Mouse (Mus musculus) cerebellum, adult 18-20 months (tissue): ENCODE measurements at regions not wholly inside any gene's neighbourhood (a gene's known extent, or its start where the extent isn't known, plus 50 kb on each side); places are given as distances from the start of the nearest gene placed in this dataset.
"Not testable (repeated sequence)": the region's sequence is repeated elsewhere in the genome, so short reads cannot be mapped to it uniquely, and the experiment has no call there.

Experiments
- DNase-seq, 2 experiments: peaks; one replicate each; pipeline ENCODE4 v3.0.0; 2021

DNA sequence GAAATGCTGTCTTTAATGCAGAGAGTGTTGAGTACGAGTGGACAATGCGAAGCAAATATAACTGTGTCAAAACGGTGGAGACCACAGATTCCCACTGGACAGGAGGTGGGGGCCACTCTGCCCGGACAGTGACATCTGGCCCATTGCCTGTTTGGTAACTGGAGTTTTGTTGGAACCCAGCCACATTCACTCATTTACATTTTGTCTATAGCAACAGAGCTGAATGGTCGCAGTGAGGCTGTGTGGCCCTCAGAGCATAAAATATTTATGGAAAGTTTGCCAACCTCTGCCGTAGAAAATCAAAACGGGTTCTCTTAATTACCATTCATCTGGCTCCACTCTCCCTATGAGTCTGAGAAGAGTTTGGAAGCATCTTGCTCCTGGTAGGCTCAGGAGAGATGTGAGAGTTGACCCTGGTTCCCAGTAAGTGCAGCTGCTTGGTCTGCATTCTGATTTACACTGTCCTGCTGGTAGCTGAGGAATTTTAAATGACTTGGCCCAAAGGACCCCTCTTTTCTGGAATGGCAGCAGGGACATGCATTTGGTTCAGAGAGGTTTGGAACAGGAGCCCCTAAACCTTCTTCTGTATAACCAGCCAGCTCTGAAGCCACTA, 187.9 kb upstream of the Pik3r1 start:
- DNase-seq = no peak

DNA sequence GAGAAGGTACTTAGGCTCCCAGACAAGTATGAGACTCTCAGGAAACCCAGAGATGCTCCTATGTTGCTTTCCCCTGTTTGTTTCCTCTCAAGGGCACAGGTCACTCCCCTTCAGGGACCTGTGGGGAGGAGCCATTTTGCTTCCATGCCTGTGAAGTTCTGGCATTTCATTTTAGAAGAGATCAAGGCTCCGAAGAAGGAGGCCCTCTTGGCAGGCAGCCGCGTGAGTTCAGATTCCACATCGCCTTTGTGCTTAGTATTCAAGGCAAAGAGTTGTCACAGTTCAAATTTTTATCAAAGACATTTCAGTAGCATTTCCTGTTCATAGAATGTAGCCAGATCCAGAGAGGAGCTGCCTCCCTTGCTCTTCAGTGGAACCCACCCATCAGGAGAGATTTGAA, 189.8 kb upstream of the Pik3r1 start:
- DNase-seq = no peak

DNA sequence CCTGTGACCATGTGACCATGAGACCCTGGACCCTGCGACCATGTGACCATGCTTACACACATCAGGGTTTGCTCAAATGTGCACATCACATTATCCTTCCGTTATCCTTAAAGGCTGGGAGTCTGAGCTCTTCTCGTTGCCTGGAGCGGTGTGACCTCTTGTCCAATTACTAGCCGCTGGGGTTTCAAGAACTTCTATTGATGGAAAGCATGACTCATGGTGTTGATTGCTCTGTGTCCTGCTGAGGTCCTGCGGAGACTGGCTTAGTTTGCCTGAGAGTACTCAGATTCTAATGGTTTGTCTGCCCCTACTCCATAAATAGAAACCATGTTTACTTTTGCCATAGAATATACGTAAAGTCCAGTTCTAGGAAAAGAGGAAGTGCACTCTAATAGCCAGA, 197.5 kb upstream of the Pik3r1 start:
- no peak for DNase-seq

DNA sequence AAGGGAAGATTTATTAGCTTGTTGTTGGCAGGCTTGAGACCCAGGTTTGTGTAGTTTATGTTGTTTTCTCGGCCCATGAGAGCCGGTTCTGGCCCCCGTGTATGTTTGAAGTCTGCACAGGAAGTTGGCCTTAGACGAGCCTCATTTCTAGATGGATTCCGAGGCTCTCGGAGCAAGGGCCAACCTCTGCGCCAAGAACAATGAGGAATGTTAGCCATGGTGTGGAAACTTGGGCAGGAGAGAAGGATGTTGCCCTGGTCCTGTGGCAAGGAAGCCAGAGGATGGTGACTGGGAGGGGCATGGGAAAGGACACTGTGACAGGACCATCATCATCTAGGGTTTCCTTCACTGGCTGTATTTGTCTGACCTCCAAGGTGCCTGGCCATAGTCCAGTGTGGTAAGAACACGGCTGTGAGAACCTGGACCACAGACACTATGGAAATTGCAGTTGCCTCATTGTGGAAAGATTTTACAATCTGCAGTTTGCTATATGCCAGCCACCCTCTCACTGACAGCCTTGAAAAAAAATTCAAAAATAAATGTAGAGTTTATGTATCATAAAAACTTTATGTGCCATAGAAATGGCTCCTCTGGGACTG, 198.9 kb upstream of the Pik3r1 start:
- DNase-seq = no peak

DNA sequence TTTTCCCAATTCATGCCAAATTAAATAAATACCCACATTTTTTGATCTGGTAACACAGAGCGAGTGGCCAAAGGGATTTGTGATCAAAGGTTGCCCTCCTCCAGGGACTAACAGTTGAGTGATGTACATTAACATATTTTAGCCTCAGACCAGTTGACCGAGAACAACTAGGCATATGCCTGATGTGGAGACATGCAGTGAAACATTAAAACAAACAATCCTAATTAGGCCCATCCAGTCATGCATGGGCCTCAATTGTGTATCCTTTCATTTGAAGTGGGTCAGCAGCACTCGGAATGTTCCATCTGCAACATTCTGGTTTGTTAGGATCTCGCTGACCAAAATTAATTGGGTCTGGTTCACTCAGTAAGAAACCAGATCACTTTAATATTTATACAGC, 199.4 kb upstream of the Pik3r1 start:
- DNase-seq = no peak

DNA sequence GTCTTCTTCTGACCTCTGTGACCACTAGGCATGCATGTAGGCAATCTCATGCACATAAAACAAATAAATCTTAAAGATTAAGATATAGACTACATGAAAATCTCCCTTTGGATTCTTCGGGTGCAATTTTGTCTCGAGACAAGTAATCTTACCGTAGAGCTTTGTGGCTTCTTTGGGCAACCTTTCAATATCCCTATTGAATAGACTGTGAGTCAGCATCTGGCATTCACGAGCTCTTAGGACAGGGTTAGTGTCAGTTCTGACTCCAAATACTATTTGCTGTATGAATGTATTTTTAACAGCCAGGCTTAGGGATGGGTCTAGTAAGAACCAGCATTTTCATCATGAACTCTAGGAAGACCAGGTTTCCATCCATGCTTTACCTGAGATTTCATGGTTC, 208.7 kb upstream of the Pik3r1 start:
- DNase-seq = no peak

DNA sequence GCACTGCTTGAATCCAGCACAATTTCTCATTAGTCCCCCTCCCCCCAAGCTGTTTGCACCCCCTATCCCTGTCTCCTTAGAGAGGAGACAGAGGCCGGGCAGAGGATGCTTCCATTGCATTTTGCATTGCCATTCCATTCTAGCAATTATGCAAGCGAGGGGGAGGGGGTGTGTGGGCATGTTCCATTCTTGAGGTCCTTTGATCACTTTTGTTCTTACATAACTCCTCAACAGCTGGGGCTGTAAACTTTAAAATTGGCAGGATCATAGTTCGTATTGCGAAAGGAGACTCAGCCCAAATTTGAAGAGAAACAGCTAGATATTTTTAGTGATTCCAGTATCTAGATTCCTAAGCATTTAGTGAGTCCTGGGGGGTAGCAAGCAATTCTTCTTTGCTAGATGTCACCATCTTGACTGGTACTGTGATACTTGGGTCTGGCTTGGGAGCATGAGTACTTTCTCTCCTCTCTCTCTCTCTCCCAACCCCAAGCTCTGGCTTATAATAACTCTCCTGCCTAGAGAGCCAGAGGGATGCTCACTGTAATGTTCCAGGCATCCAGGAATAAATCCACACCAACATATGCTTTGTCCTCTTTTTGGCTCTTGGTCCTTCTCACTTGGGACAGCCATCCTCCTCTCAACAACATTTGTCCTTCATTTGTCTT, 212.3 kb upstream of the Pik3r1 start:
- no peak for DNase-seq

DNA sequence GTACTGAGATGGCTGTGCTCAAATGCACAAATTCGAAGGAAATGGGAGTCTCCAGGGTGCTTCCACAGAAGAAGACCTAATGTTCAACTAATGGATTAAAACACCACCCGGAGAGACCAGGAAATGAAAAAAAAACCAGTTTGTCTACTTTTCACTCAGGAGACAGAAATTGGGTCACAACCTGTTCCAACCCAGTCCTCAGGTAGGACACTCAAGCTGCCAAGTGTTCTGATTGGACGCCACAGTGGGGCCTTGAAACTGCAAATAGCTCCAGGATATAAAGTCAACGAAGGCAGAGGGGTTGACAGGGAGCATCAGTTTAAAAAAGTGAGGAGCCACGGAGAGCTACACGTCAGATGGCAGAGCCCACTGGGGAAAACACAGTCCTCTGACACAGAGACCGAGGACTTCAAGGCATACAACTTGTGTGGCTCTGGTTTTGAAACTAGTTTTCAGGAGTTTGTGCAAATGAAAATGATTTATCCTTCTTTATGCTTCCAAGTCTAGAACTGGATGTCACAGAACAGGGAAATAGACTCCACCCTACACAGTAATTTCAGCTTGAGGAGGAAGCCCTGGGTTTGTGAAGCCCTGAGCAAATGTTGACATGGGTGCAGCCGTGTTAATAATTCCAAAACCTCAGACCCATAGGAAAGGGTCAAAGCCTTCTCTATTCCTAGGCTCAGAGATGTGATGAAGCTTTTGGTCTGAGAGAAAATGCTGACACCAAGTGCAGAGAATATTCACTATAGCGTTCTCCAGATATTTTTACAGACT, 220.8 kb upstream of the Pik3r1 start:
- no peak for DNase-seq

DNA sequence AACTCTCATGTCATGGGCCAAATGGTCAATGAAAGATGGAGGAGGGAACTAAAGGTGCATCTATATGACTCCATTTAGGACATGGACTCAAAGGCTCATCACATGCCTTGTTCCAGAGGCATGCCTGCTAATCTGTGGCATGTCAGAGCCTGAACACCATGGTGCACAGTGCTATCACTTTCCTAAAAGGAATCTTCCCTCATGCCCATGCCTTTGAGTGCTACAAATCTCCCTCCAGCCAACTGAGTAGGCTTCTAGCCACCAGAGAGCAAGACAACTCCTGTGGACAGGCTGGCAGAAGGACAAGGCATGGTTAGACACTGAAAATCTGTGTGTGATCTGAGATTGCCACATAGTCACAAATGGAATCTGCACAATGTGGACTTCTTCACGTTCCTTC, 223.7 kb upstream of the Pik3r1 start:
- DNase-seq = no peak

DNA sequence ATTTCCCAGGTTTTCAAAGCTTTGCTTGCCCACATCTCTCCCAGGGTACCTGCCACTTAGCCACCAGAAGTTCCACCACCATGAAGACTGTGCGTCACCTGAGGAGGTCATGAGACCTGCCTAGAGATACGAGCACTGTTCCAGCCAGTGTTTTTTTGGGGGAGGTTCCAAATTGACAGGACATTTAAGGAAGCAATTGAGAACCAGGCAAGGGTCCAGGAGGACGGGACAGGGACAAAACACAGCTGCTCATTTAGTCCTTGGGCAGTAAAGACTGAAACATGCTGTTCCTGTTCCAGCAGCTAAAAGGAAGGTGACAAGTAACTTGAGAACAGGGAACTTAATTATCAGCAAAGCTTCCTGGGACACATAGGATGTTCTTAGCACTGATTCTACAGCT, 226.8 kb upstream of the Pik3r1 start:
- no peak for DNase-seq

DNA sequence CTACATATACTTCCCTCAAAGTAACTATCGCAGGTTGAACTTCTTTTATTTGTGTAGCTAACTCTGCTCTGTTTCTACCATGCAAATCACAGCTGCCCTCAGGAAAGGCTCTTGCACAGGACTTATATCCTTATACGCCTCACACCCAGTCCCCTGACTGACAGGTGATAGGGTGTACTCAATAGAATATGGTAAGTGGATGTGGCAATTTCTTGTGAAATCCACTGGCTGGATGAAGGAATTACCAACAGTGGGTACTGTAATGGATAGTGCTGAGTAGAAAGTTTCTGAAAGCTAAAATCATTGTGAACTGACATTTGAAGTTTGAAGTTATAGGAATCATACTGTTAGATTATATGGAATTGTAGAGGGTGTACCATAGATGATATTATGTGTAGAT, 227.5 kb upstream of the Pik3r1 start:
- no peak for DNase-seq

DNA sequence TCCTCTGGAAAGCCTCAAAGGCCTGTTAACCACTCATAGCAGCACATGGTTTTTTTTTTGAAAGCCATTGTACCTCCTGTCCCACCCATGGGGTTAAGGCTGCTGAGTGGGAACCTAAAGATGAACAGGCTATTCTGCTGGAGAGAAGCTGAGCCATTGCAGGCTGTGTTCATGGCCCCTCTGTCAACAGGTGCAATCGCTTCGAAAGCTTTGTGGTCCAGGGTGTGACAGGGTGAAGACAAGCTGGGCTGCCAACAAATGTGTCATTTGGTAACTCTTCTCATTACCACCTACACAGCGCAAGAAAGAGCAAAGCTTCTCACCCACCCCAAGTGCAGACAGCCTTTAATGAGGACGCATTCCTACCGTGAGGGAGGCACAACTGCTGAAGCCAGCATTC, 228.1 kb upstream of the Pik3r1 start:
- DNase-seq = no peak

DNA sequence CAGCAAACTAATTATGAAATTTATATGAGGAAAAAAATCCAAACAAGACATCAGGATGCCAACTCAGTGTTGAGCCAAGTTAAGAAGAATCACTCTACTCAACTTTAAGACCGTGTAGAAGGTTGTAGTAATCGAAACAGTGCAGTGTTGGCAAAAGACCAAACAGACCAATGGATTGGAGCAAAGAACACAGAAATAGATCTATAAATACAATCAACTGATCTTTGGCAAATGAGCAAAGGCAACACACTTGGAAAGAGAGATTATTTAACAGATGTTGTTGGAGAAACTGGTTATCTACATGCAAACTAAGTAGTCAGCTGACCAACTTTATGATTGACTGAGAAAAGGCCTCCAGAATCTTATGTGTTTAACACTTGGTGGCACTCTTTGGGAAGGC, 229.4 kb upstream of the Pik3r1 start:
- DNase-seq = no peak

DNA sequence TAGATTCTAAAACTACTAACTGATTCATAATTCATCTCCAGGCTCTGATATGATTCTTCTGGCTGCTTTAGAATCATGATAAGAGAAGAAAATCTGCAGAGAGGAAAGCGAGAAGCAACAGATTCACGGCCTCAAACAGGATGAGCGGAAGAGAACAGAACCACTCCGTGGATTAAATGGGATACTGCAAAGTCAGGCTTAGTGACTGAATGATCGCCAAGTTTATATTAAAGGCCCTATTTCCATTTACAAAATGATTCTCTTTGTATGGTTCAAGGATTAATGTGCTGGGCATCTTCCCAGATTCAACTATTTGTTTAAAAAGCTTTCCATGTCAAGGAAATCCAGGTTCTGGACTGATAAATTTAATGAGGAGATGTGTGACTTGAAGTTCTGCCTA, 238.5 kb upstream of the Pik3r1 start:
- no peak for DNase-seq

DNA sequence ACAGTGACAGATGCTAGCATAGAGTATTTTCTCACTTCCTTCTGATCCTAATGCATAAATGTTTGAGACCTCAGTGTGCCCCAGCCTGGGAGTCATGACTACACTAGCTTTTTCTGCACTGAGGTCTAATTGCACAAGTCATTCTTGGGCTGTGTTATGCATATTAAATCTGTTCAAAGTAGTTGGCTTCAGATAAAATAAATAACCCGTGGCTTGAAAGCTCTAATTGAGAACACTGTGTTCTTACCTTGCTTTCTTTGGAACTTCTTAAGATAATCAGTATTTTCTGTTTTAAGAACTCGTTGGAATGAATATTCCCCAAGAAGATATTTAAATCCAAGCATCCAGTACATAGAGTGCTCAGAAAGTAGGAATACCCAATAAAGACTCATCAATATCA, 243.9 kb upstream of the Pik3r1 start:
- DNase-seq = no peak

DNA sequence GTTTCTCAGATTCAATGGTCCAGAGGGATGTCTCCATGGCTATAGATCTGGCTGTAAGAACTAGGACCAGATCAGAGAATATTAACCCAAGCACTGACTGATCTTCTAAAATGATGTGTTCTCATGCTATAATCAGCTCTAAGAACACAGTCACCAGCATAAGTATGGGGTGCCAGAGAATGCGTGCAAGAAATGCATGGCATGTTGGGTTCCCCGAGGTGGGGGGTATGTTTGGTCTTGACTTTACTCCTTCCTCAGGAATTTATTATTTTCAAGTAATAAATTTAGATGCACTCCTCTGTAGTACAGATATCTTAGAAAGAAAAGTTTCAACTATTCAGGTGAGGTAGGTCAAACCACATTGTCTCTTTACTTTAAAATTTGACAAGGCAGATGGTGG, 246.5 kb upstream of the Pik3r1 start:
- DNase-seq = no peak

DNA sequence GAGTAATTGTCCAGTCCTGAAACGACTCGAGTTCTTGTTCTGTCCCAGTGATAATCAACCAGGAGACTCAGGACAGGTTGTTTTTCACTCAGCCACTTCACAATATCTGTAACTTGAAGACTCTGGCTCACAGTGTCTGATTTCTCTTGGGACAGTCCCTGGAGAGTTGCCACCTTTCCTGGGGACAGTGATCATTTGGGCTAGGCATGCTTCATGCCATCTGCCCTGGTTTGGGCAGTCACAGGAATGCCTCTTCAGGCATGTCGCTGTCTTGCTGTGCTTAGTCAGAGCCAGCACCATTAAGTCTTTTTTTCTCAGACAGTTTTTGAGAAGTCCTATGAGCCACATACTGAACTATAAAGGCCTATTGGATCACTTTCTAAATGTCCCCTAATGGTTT, 246.9 kb upstream of the Pik3r1 start:
- DNase-seq = peak in 1 of 2 experiments; percentile 3

DNA sequence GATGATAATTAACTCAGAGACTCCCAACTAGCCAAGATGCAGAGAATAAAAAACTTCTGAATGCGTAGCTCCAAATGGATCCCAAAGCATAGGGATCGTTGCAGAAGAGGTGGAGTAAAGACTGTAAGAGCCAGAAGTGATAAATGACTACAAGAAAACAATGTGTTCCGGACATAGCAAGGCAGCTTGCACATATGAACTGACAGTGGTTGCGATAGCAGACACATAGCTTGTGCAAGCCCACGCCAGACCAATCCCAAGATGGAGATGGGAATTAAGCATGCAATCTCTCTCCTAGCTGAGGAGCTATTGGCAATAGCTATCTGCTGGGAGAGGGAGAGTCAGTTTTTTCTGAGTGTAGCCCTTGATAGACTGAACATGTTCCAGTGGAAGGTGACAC, 248.5 kb upstream of the Pik3r1 start:
- no peak for DNase-seq

DNA sequence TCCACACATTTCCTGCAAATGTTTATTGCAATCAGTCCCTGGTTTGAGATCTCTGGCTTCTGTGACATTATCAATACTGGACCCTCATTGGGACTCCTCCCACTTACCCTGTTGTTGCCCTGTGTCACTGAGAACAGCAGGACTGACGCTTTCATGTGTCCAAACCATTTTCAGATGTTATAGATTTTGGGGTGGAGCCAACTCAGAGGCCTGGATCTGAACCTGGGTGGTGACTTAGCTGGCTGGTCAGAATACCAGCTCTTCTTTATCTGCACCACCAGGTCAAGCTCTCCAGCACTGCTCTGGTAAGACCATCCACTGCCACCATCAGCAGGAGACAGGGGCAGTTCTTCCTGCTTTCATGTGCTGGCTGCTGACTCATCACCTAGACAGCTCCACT, 254.3 kb upstream of the Pik3r1 start:
- no peak for DNase-seq

DNA sequence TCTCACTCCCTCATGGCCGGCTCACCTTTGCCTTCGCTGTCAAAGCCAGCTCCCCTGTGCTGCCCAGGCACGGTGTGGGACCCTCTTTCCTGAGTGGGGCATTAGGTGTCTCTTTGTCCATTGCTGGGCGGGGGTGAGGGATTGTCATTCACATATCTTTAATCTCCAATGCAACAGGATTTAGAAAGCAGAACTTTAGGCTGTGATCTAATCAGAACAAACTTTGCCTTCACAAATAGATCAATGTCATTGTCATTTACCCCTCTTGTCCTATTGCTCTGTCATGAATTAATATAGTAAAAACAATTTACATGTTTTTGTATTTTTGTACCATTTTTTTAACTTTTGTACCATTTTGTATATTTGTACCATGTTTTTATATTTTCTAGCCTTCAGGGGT, 254.7 kb upstream of the Pik3r1 start:
- no peak for DNase-seq

DNA sequence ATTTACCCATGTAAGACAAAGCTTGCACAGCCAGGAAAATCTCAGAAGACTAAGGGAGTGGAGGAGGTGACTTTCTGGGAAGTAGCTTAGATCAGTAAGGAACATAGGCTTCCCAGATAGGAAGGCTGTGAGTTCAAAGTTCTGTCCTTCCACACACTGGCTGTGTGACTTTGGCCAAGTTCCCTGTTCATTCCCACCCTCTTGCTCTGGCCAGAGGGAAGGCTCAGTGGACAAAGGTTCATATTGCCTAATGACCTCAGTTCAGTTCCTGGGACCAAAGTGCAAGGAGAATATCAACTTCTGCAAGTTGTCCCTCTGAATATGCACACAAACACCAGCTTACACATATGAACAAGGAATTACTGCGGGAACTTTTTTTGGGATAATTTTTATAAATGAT, 255.6 kb upstream of the Pik3r1 start:
- no peak for DNase-seq

DNA sequence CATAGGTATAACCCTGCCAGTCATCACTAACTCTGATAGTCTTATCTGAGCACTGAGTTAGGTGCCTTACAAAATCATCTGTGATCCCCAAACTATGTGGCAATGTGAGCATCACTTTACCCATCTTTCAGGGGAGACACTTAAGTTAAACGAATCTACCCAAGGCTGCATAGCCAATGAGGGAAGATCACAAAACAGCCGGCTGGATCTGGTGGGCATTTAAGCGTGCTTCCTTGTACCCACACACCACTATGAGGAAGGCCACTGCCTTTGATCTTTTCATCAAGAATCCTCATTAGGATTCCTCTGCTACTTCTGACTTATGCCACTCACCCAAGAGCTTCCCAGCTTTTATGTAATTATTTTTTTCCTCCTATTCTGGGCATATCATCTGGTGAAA, 257.1 kb upstream of the Pik3r1 start:
- no peak for DNase-seq

DNA sequence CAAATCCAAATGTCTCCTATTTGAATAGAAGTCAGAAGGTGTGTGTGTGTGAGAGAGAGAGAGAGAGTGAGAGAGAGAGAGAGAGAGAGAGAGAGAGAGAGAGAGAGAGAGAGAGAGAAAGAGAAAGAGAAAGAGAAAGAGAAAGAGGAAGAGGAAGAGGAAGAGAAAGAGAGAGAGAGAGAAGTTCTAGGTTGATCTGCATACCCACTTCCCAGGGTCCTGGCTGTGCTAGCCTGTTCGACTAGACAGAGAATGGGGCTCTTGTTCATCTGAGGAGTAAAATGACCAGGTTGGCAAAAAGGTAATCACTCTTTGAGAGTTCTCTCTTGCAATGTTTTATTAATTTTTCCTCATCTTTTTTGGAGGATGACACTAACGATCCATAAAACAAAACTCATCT, 257.5 kb upstream of the Pik3r1 start:
- not testable (repeated sequence) for DNase-seq

DNA sequence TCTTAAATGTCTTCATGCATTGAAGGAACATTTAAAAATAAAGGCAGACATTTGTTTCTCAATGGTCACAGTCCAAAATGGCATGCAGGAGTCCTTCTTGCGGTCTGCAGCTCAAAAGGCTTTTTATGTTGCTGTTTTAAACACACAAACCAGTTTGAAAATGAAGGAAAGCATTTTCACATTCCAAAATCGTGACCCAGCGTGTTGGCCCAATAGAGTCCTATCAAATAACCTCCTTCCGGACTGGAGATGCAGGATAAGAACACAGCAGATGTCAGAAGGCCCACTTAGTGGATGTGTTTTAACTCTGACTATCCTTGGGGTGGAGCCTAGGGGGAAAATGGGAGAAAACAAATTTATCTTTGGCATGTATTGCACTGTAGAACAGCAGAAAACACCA, 263.4 kb upstream of the Pik3r1 start:
- DNase-seq = no peak
